Mouse (Mus musculus): ENCODE results near the gene Myom1. TPM values are rescaled to one million over a fixed set of nuclear protein-coding genes. Genes with fewer than 3 reads are reported as not detected.

The Myom1 gene
- total and polyA plus RNA-seq, 2 experiments from 2014 or later = 0.60 to 1.2 TPM

GRCm38 (mm10) chr17:71110753-71111265 is 108.4 kb downstream of the Myom1 start:
- Histone ChIP-seq H3K27ac (ENCODE audit: low read depth, low read length) (no peak overlapping the region), H3K9me3 (ENCODE audit: low read length) (no peaks in the 10 kb centered on the region), H3K4me1 (ENCODE audit: insufficient read depth, low read length) (no peaks in the 10 kb centered on the region), H3K4me3 (ENCODE audit: low read depth, low read length) (no peak overlapping the region), H3K36me3 (ENCODE audit: insufficient read depth, low read length) (no peaks in the 10 kb centered on the region), H3K9ac (replicated peaks; ENCODE audit: low read length, poor library complexity, severe bottlenecking) (no peak overlapping the region), H3K4me2 (ENCODE audit: low read depth, low read length, poor library complexity, severe bottlenecking) (no peak overlapping the region), H3K27me3 (ENCODE audit: insufficient read depth, low read length) (no peaks in the 10 kb centered on the region)
- ATAC-seq (ENCODE audit: low FRiP score) (no peak), DNase-seq (ENCODE audit: low spot score) (no peak)
- no peak for TF ChIP-seq CTCF (IDR thresholded peaks at IDR 0.05)
- 65% methylated on average over 6 of the region's 6 CpGs for WGBS

- ATAC-seq (ENCODE audit: low FRiP score) = no peak
- Histone ChIP-seq H3K4me1 (ENCODE audit: insufficient read depth, low read length) (no peaks in the 10 kb centered on the region), H3K27me3 (ENCODE audit: insufficient read depth, low read length) (no peaks in the 10 kb centered on the region), H3K9me3 (ENCODE audit: low read length) (no peaks in the 10 kb centered on the region), H3K36me3 (ENCODE audit: insufficient read depth, low read length) (no peaks in the 10 kb centered on the region), H3K4me3 (ENCODE audit: low read depth, low read length) (no peak overlapping the region), H3K9ac (replicated peaks; ENCODE audit: low read length, poor library complexity, severe bottlenecking) (no peak overlapping the region), H3K4me2 (ENCODE audit: low read depth, low read length, poor library complexity, severe bottlenecking) (no peak overlapping the region), H3K27ac (ENCODE audit: low read depth, low read length) (no peak overlapping the region)
- no peak for TF ChIP-seq CTCF (IDR thresholded peaks at IDR 0.05)
- DNase-seq (ENCODE audit: low spot score) = no peak
- WGBS = 69% methylated on average over 3 of the region's 3 CpGs
Observed at GRCm38 (mm10) chr17:71112689-71113088, 110.3 kb downstream of the Myom1 start.

GRCm38 (mm10) chr17:71114282-71114681 is 111.8 kb downstream of the Myom1 start:
- H3K27me3 ChIP-seq (ENCODE audit: insufficient read depth, low read length) = no peaks in the 10 kb centered on the region
- H3K4me2 ChIP-seq (ENCODE audit: low read depth, low read length, poor library complexity, severe bottlenecking) = no peak overlapping the region
- H3K9me3 ChIP-seq (ENCODE audit: low read length) = no peaks in the 10 kb centered on the region
- H3K36me3 ChIP-seq (ENCODE audit: insufficient read depth, low read length) = no peaks in the 10 kb centered on the region
- WGBS = 77% methylated on average over 4 of the region's 4 CpGs
- no peak for TF ChIP-seq CTCF (IDR thresholded peaks at IDR 0.05)
- ATAC-seq (ENCODE audit: low FRiP score) (no peak), DNase-seq (ENCODE audit: low spot score) (no peak)
- no peak overlapping the region for H3K4me3 ChIP-seq (ENCODE audit: low read depth, low read length)
- H3K4me1 ChIP-seq (ENCODE audit: insufficient read depth, low read length) = no peaks in the 10 kb centered on the region
- no peak overlapping the region for H3K9ac ChIP-seq (replicated peaks; ENCODE audit: low read length, poor library complexity, severe bottlenecking)
- H3K27ac ChIP-seq (ENCODE audit: low read depth, low read length) = no peak overlapping the region

GRCm38 (mm10) chr17:71117956-71118355 is 115.5 kb downstream of the Myom1 start:
- H3K9ac ChIP-seq (replicated peaks; ENCODE audit: low read length, poor library complexity, severe bottlenecking) = no peak overlapping the region
- TF ChIP-seq CTCF (IDR thresholded peaks at IDR 0.05) = no peak
- WGBS = 91% methylated on average over 4 of the region's 4 CpGs
- no peak overlapping the region for H3K27ac ChIP-seq (ENCODE audit: low read depth, low read length)
- no peaks in the 10 kb centered on the region for H3K9me3 ChIP-seq (ENCODE audit: low read length)
- no peaks in the 10 kb centered on the region for H3K36me3 ChIP-seq (ENCODE audit: insufficient read depth, low read length)
- H3K27me3 ChIP-seq (ENCODE audit: insufficient read depth, low read length) = no peaks in the 10 kb centered on the region
- ATAC-seq (ENCODE audit: low FRiP score) (no peak), DNase-seq (ENCODE audit: low spot score) (no peak)
- H3K4me1 ChIP-seq (ENCODE audit: insufficient read depth, low read length) = no peaks in the 10 kb centered on the region
- H3K4me2 ChIP-seq (ENCODE audit: low read depth, low read length, poor library complexity, severe bottlenecking) = no peak overlapping the region
- no peak overlapping the region for H3K4me3 ChIP-seq (ENCODE audit: low read depth, low read length)

GRCm38 (mm10) chr17:71118607-71119006 is 116.2 kb downstream of the Myom1 start:
- ATAC-seq (ENCODE audit: low FRiP score) = no peak
- H3K36me3 ChIP-seq (ENCODE audit: insufficient read depth, low read length) = no peaks in the 10 kb centered on the region
- WGBS = 40% methylated on average over 4 of the region's 4 CpGs

GRCm38 (mm10) chr17:71120626-71121025 is 118.2 kb downstream of the Myom1 start:
- no peak overlapping the region for H3K27ac ChIP-seq (ENCODE audit: low read depth, low read length)
- H3K9me3 ChIP-seq (ENCODE audit: low read length) = no peaks in the 10 kb centered on the region
- no peaks in the 10 kb centered on the region for H3K27me3 ChIP-seq (ENCODE audit: insufficient read depth, low read length)
- H3K9ac ChIP-seq (replicated peaks; ENCODE audit: low read length, poor library complexity, severe bottlenecking) = no peak overlapping the region
- no peak overlapping the region for H3K4me3 ChIP-seq (ENCODE audit: low read depth, low read length)
- no peaks in the 10 kb centered on the region for H3K36me3 ChIP-seq (ENCODE audit: insufficient read depth, low read length)
- 46% methylated on average over 4 of the region's 6 CpGs for WGBS
- H3K4me2 ChIP-seq (ENCODE audit: low read depth, low read length, poor library complexity, severe bottlenecking) = no peak overlapping the region
- H3K4me1 ChIP-seq (ENCODE audit: insufficient read depth, low read length) = no peaks in the 10 kb centered on the region
- DNase-seq (ENCODE audit: low spot score) (no peak), ATAC-seq (ENCODE audit: low FRiP score) (no peak)
- TF ChIP-seq CTCF (IDR thresholded peaks at IDR 0.05) = no peak

More at GRCm38 (mm10) chr17:71118607-71119006, 116.2 kb downstream of the Myom1 start:
- Histone ChIP-seq H3K9me3 (ENCODE audit: low read length) (no peaks in the 10 kb centered on the region), H3K27me3 (ENCODE audit: insufficient read depth, low read length) (no peaks in the 10 kb centered on the region), H3K4me1 (ENCODE audit: insufficient read depth, low read length) (no peaks in the 10 kb centered on the region), H3K4me2 (ENCODE audit: low read depth, low read length, poor library complexity, severe bottlenecking) (no peak overlapping the region), H3K27ac (ENCODE audit: low read depth, low read length) (no peak overlapping the region), H3K9ac (replicated peaks; ENCODE audit: low read length, poor library complexity, severe bottlenecking) (no peak overlapping the region), H3K4me3 (ENCODE audit: low read depth, low read length) (no peak overlapping the region)
- no peak for TF ChIP-seq CTCF (IDR thresholded peaks at IDR 0.05)
- no peak for DNase-seq (ENCODE audit: low spot score)

All from midbrain, postnatal 0 days (tissue).